Mouse (Mus musculus): ENCODE measurements around the gene Nt5dc3.

Gene Nt5dc3

GRCm38 (mm10) chr10:86880071-86880806 is 101.4 kb downstream of the Nt5dc3 start:
- DNase-seq (ENCODE audit: low spot score), result no peak

GRCm38 (mm10) chr10:86881448-86881847 is 102.6 kb downstream of the Nt5dc3 start:
- DNase-seq (ENCODE audit: low spot score), result no peak

- DNase-seq (ENCODE audit: low spot score), result no peak
Observed at GRCm38 (mm10) chr10:86886434-86886833, 107.6 kb downstream of the Nt5dc3 start.
